Mouse (Mus musculus): Measurements from ENCODE around the gene Baiap2. TPM values are rescaled to one million over a fixed set of nuclear protein-coding genes. Genes with fewer than 3 reads are reported as not detected.

The Baiap2 gene
- polyA plus RNA-seq, 1 experiment from 2014 or later = 21.4 TPM

DNA sequence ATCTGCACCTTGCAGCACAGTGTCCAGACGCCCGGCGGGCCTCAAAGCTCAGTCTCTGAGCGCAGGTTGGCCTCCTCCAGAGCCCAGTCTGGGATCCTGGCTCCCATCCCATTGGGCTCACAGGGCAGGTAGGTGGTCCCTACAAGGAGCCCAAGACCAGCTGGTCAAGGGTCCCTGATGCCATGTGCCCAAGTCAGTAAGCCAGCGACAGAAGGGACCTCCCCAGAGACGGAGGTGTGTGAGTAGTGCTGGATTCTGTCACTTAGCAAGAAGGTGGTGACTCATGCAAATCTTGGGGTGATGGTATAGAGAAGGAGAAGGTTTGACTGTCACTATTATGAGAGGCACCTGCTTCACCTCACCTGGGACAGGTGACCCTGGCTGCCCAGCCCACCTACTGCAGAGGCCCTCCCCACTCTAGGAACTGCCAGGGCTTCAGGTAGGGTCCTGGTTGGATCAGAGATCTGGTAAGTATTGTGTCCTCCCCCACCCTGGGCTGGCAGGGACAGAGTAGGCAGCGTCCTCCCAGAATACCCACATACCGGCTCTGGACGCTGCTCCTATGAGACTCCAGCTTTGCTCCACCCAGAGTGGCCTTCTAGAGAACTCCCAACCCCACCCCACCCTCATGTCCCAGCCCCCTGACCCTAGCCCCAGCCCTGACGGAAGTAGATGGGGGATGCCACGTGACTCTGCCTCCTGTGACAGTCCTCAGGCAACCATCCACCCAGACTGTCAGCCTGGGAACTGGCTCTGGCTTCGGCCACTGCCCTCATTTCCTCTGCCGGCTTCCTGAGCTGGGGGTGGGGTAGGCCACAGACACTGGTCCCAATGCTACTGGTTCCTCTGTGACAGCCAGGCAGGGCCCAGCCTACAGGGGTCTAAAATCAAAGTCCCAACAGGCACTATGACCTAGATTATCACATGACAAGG lies 98.9 kb downstream of the Baiap2 start:
- TF ChIP-seq CTCF (IDR thresholded peaks at IDR 0.05; ENCODE audit: low read depth) = no peak
- Histone ChIP-seq H3K36me3 (ENCODE audit: insufficient read depth, low read length) (no peaks in the 10 kb centered on the region), H3K4me2 (ENCODE audit: low read length) (0 out of 2 replicates have a peak overlapping the region, but pooled peaks have one; percentile 23), H3K9me3 (replicated peaks; ENCODE audit: low read length) (no peaks in the 10 kb centered on the region), H3K9ac (ENCODE audit: low read depth, low read length) (0 out of 2 replicates have a peak overlapping the region, but pooled peaks have one; percentile 4), H3K4me3 (replicated peaks; ENCODE audit: low read depth, low read length) (no peak overlapping the region), H3K4me1 (replicated peaks; ENCODE audit: insufficient read depth, low read length) (peaks cover 13% of the 10 kb centered on the region), H3K27me3 (ENCODE audit: insufficient read depth, low read length) (no peaks in the 10 kb centered on the region), H3K27ac (peak overlapping the region; percentile 58; the same call in 1 of the 2 replicates)
- DNase-seq (ENCODE audit: low spot score) (peak; percentile 75), ATAC-seq (replicated peaks; ENCODE audit: low FRiP score, low read depth) (peak; percentile 55)
- WGBS = 56% methylated on average over 13 of the region's 13 CpGs

DNA sequence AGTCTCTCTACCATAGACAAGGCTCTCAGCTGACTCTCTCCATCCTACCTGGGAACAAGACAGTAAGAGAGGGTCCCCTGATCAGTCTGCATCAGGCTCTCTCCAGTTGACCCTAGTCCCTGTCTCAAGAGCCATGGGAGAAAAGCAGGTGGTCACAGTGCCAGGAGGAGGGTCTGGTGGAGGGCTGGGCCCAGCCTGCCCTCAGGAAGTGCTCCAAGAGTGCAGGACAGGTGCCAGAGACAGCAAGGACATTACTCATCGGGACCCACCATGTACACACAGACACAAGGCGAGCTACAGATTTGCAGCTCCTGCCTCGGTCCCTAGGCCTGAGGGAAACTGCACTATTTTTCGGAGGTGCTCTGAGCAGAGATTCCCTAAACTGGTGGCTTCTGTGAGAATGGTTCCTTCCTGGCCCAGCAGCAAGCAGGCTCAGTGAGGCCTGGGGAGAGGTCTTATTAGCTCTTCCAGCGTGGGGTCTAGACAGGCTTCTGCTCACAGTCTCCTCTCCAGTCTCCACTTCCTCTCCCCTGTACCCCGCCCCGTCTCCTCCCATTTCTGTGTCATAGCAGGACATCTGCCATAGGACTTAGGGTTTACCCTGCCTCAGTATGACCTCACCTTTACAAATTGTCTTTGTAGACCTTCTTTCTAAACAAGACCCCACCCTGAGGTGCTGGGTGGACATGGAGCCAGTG lies 99.7 kb downstream of the Baiap2 start:
- TF ChIP-seq CTCF (IDR thresholded peaks at IDR 0.05; ENCODE audit: low read depth) = no peak
- H3K36me3 ChIP-seq (ENCODE audit: insufficient read depth, low read length) = no peaks in the 10 kb centered on the region
- no peak overlapping the region for H3K4me2 ChIP-seq (ENCODE audit: low read length)
- peaks cover 16% of the 10 kb centered on the region for H3K4me1 ChIP-seq (replicated peaks; ENCODE audit: insufficient read depth, low read length)
- no peak overlapping the region for H3K4me3 ChIP-seq (replicated peaks; ENCODE audit: low read depth, low read length)
- H3K9ac ChIP-seq (ENCODE audit: low read depth, low read length) = no peak overlapping the region
- ATAC-seq (replicated peaks; ENCODE audit: low FRiP score, low read depth) (no peak), DNase-seq (ENCODE audit: low spot score) (no peak)
- H3K9me3 ChIP-seq (replicated peaks; ENCODE audit: low read length) = no peaks in the 10 kb centered on the region
- WGBS = 66% methylated on average over 7 of the region's 7 CpGs
- H3K27me3 ChIP-seq (ENCODE audit: insufficient read depth, low read length) = no peaks in the 10 kb centered on the region
- peak overlapping the region; percentile 58 for H3K27ac ChIP-seq

DNA sequence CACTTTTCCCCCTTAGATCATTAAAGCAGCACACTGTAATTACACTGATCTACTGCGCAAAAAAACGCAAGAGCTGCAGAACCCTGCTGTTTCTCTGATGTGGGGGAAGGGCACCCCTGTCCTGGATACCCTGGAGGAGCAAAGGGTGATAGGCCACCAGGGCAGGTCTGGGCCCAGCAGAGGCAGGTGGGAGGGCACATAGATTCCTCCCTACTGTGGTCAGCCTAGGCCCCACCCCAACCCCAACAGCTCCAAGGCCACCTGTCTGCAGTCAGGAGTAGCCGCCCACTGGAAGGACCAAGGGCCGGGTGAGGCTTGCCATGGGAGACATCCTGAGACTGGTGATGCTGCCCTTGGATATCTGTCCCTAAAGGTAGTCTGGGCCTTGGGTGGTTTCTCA lies 102.8 kb downstream of the Baiap2 start:
- H3K36me3 ChIP-seq (ENCODE audit: insufficient read depth, low read length) = no peaks in the 10 kb centered on the region
- 66% methylated on average over 4 of the region's 4 CpGs for WGBS
- no peaks in the 10 kb centered on the region for H3K9me3 ChIP-seq (replicated peaks; ENCODE audit: low read length)
- H3K27ac ChIP-seq = no peak overlapping the region
- no peak overlapping the region for H3K4me3 ChIP-seq (replicated peaks; ENCODE audit: low read depth, low read length)
- H3K9ac ChIP-seq (ENCODE audit: low read depth, low read length) = no peak overlapping the region
- peaks cover 12% of the 10 kb centered on the region; the same call in 1 of the 2 replicates for H3K27me3 ChIP-seq (ENCODE audit: insufficient read depth, low read length)
- no peak overlapping the region for H3K4me2 ChIP-seq (ENCODE audit: low read length)
- TF ChIP-seq CTCF (IDR thresholded peaks at IDR 0.05; ENCODE audit: low read depth) = no peak
- peaks cover 22% of the 10 kb centered on the region for H3K4me1 ChIP-seq (replicated peaks; ENCODE audit: insufficient read depth, low read length)
- ATAC-seq (replicated peaks; ENCODE audit: low FRiP score, low read depth) (no peak), DNase-seq (ENCODE audit: low spot score) (no peak)

DNA sequence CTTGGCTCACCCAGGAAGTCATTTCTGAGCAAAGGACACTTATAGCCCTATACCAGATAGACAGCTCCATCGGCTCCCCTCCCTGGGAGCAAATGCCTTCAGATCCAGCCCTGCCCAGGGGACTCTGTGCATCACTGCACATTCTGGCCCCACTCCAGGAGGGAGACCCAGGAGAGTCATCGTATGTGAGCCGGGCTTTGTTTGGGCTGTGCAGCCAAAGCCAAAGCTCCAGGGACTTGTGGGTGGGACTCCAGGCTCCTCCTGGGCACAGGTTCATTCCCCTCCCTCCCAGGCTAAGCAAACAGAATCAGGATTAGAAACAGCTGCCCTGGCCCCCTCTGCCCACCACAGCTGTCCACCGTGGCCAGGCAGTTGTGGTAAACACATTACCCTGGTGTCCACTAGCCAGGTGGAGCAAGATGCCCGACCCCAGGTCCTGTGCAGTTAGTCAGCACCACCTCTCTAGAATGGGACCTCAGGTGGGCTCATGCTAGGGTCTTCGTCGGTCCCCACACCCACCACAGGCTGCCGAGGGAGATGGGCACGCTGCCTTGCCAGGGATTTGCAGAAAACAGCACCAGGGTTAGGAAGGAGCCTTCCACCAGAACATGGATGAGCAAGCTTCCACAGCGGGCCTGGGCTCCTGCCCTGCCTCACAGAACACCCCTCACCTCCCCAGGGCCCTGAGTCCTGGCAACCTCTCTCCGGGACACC lies 103.4 kb downstream of the Baiap2 start:
- no peaks in the 10 kb centered on the region for H3K36me3 ChIP-seq (ENCODE audit: insufficient read depth, low read length)
- WGBS = 48% methylated on average over 11 of the region's 11 CpGs
- peaks cover 12% of the 10 kb centered on the region; the same call in 1 of the 2 replicates for H3K27me3 ChIP-seq (ENCODE audit: insufficient read depth, low read length)
- no peak for DNase-seq (ENCODE audit: low spot score)
- TF ChIP-seq CTCF (IDR thresholded peaks at IDR 0.05; ENCODE audit: low read depth) = no peak
- peak overlapping the region; percentile 8; the same call in 1 of the 2 replicates for H3K27ac ChIP-seq
- no peak for ATAC-seq (replicated peaks; ENCODE audit: low FRiP score, low read depth)
- H3K4me3 ChIP-seq (replicated peaks; ENCODE audit: low read depth, low read length) = peak overlapping the region; percentile 50; the same call in 1 of the 2 replicates
- H3K9me3 ChIP-seq (replicated peaks; ENCODE audit: low read length) = no peaks in the 10 kb centered on the region
- H3K4me2 ChIP-seq (ENCODE audit: low read length) = peak overlapping the region; percentile 96
- peaks cover 22% of the 10 kb centered on the region for H3K4me1 ChIP-seq (replicated peaks; ENCODE audit: insufficient read depth, low read length)
- no peak overlapping the region for H3K9ac ChIP-seq (ENCODE audit: low read depth, low read length)

DNA sequence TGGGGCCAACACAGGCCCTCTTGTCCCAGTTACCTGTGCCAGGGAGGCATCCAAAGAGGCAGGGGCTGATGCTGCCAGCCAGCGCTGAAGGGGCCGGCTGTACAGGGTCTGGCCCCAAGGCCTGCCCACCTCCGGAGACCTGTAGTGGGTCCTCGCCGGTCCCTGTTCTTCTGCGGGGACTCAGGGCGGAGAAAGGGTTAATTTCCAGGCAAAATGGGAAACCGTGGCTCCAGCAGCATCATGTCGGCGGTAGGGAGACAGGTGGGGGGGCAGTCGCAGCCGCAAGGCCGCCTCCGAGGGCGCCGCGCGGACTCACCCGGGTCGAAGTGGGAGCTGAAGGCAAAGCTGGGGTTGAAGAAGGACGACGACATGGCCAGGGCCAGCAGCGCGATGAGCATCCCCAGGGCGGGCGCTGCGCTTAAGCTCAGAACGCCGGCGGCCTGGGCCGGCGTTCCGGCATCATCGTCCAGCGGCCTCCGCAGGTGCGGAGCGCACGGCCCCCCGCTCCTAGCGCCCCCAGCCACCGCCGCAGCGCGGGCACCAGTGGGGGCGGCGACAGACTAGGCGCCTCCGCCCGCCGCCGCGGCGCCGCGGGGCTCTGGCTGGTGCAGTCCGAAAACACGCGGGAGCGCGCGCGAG lies 104.1 kb downstream of the Baiap2 start, which contains the start of gene Aatk:
Gene Aatk (minus strand): TSS at position 615 of the 639 bp plus-strand sequence.
- no peaks in the 10 kb centered on the region for H3K36me3 ChIP-seq (ENCODE audit: insufficient read depth, low read length)
- H3K4me2 ChIP-seq (ENCODE audit: low read length) = peak within 1 kb of the TSS; percentile 96
- ATAC-seq (replicated peaks; ENCODE audit: low FRiP score, low read depth) (no peak), DNase-seq (ENCODE audit: low spot score) (no peak)
- WGBS = 3% methylated on average over 49 of the region's 63 CpGs
- H3K4me1 ChIP-seq (replicated peaks; ENCODE audit: insufficient read depth, low read length) = peaks cover 22% of the 10 kb centered on the region
- H3K9ac ChIP-seq (ENCODE audit: low read depth, low read length) = peak within 1 kb of the TSS; percentile 65
- no peak for TF ChIP-seq CTCF (IDR thresholded peaks at IDR 0.05; ENCODE audit: low read depth)
- H3K27me3 ChIP-seq (ENCODE audit: insufficient read depth, low read length) = peaks cover 12% of the 10 kb centered on the region; the same call in 1 of the 2 replicates
- no peaks in the 10 kb centered on the region for H3K9me3 ChIP-seq (replicated peaks; ENCODE audit: low read length)
- peak within 1 kb of the TSS; percentile 8; the same call in 1 of the 2 replicates for H3K27ac ChIP-seq
- H3K4me3 ChIP-seq (replicated peaks; ENCODE audit: low read depth, low read length) = peak within 1 kb of the TSS; percentile 50

All from kidney, postnatal 0 days (tissue).